10 mouse cellular contexts compared by ENCODE assay signal in genomic region chr17:79206563-79206962, GRCm38 (mm10).
A peak's percentile ranks its signal among the peaks of the same experiment; 100 is the strongest.
DNase-seq lines count a peak whose midpoint lies in the region; ATAC-seq and TF ChIP-seq lines count a peak whose summit lies in the region.
"Had no signal": no experiment of that assay in that cellular context is flagged by ENCODE, and none has a peak within 500 bp of the region (broad histone marks: within the 10 kb centered on the region; RNA-seq: fewer than 3 reads in every experiment).

No protein-coding gene starts in this region.

- TF ChIP-seq POLR2A in MEL (IDR thresholded peaks at IDR 0.05; ENCODE audit: control insufficient read depth in 1 of 2, insufficient read depth in 1 of 2, low read depth in 1 of 2, low read length in 2 of 2, poor library complexity in 1 of 2), result no peak

- no peak overlapping the region for H3K4me2 ChIP-seq in intestine, postnatal 0 days (replicated peaks; ENCODE audit: low read depth)
- no peak overlapping the region for H3K4me2 ChIP-seq in intestine, embryonic 15.5 days (replicated peaks)
- no peak overlapping the region for H3K4me2 ChIP-seq in midbrain, postnatal 0 days (ENCODE audit: low read depth, low read length, poor library complexity, severe bottlenecking)
- H3K4me2 ChIP-seq in midbrain, embryonic 11.5 days, result no peak overlapping the region
- H3K4me2 ChIP-seq: heart, embryonic 11.5 days had no signal

- H3K4me1 ChIP-seq in intestine, postnatal 0 days (replicated peaks; ENCODE audit: control insufficient read depth, insufficient read depth, low read length), result no peaks in the 10 kb centered on the region
- no peaks in the 10 kb centered on the region for H3K4me1 ChIP-seq in intestine, embryonic 15.5 days (replicated peaks)
- no peaks in the 10 kb centered on the region for H3K4me1 ChIP-seq in midbrain, postnatal 0 days (ENCODE audit: insufficient read depth, low read length)
- no peaks in the 10 kb centered on the region for H3K4me1 ChIP-seq in midbrain, embryonic 11.5 days (ENCODE audit: control insufficient read depth, insufficient read depth, low read length)
- H3K4me1 ChIP-seq in MEL (ENCODE audit: control insufficient read depth in 1 of 2, insufficient read depth in 2 of 2, low read length in 2 of 2), result no peaks in the 10 kb centered on the region

- no peak for ATAC-seq in intestine, postnatal 0 days
- ATAC-seq in intestine, embryonic 15.5 days, result no peak
- no peak for ATAC-seq in midbrain, postnatal 0 days (ENCODE audit: low FRiP score)
- no peak for ATAC-seq in midbrain, embryonic 11.5 days (ENCODE audit: low FRiP score)

- H3K9me3 ChIP-seq in intestine, postnatal 0 days (ENCODE audit: control insufficient read depth), result 0 out of 2 replicates have a peak, but pooled peaks cover 3% of the 10 kb centered on the region
- no peaks in the 10 kb centered on the region for H3K9me3 ChIP-seq in intestine, embryonic 15.5 days
- H3K9me3 ChIP-seq in midbrain, postnatal 0 days (ENCODE audit: low read length), result no peaks in the 10 kb centered on the region
- H3K9me3 ChIP-seq in midbrain, embryonic 11.5 days (ENCODE audit: control insufficient read depth, low read length), result no peaks in the 10 kb centered on the region; the same call in 1 of the 2 replicates
- no peaks in the 10 kb centered on the region for H3K9me3 ChIP-seq in MEL (replicated peaks; ENCODE audit: insufficient read depth, low read length)

- 97% methylated on average over 1 of the region's 1 CpGs for WGBS in intestine, postnatal 0 days
- 90% methylated on average over 1 of the region's 1 CpGs for WGBS in intestine, embryonic 15.5 days
- WGBS in midbrain, postnatal 0 days, result 90% methylated on average over 1 of the region's 1 CpGs
- 88% methylated on average over 1 of the region's 1 CpGs for WGBS in midbrain, embryonic 11.5 days

- no peak for DNase-seq in midbrain, postnatal 0 days (ENCODE audit: low spot score)
- no peak for DNase-seq in midbrain, embryonic 11.5 days (ENCODE audit: low spot score, missing footprints)
- DNase-seq in MEL (ENCODE audit: low read depth, low spot score), result peak; percentile 28
- peak; percentile 39 for DNase-seq in naive thymus-derived CD4-positive, alpha-beta T cell, adult 2 months (ENCODE audit: low read depth)
- no peak for DNase-seq in spleen, adult 12 weeks (ENCODE audit: low spot score)
- DNase-seq: kidney, adult 9 months had no signal

- TF ChIP-seq RAD21 in MEL (IDR thresholded peaks at IDR 0.05; ENCODE audit: low read depth, low read length), result peak; percentile 25

- H3K79me2 ChIP-seq in MEL (ENCODE audit: control insufficient read depth, insufficient read depth, low read length, poor library complexity), result no peaks in the 10 kb centered on the region

- no peaks in the 10 kb centered on the region for H3K27me3 ChIP-seq in intestine, postnatal 0 days (replicated peaks; ENCODE audit: control insufficient read depth, insufficient read depth, low read length)
- no peaks in the 10 kb centered on the region for H3K27me3 ChIP-seq in intestine, embryonic 15.5 days (replicated peaks)
- H3K27me3 ChIP-seq in midbrain, postnatal 0 days (ENCODE audit: insufficient read depth, low read length), result no peaks in the 10 kb centered on the region
- no peaks in the 10 kb centered on the region for H3K27me3 ChIP-seq in midbrain, embryonic 11.5 days (ENCODE audit: control insufficient read depth, insufficient read depth, low read length)
- no peaks in the 10 kb centered on the region for H3K27me3 ChIP-seq in MEL (ENCODE audit: control insufficient read depth in 1 of 2, insufficient read depth in 2 of 2, low read length in 2 of 2)

- no peak overlapping the region for H3K4me3 ChIP-seq in intestine, postnatal 0 days (ENCODE audit: low read depth, low read length)
- no peak overlapping the region for H3K4me3 ChIP-seq in intestine, embryonic 15.5 days (replicated peaks)
- H3K4me3 ChIP-seq in midbrain, postnatal 0 days (ENCODE audit: low read depth, low read length), result no peak overlapping the region
- no peak overlapping the region for H3K4me3 ChIP-seq in midbrain, embryonic 11.5 days (ENCODE audit: low read depth, low read length)
- no peak overlapping the region for H3K4me3 ChIP-seq in MEL (ENCODE audit: control insufficient read depth in 1 of 2, insufficient read depth in 1 of 2, low read depth in 2 of 2, low read length in 2 of 2)

- no peak overlapping the region for H3K9ac ChIP-seq in intestine, postnatal 0 days (ENCODE audit: low read depth, low read length)
- no peak overlapping the region for H3K9ac ChIP-seq in intestine, embryonic 15.5 days
- no peak overlapping the region for H3K9ac ChIP-seq in midbrain, postnatal 0 days (replicated peaks; ENCODE audit: low read length, poor library complexity, severe bottlenecking)
- no peak overlapping the region for H3K9ac ChIP-seq in midbrain, embryonic 11.5 days (ENCODE audit: low read length)
- H3K9ac ChIP-seq in MEL (ENCODE audit: control insufficient read depth, low read depth, low read length, poor library complexity, severe bottlenecking), result no peak overlapping the region

- no peak for TF ChIP-seq EP300 in MEL (IDR thresholded peaks at IDR 0.05; ENCODE audit: low read depth in 1 of 2, low read length in 2 of 2)

- no peaks in the 10 kb centered on the region for H3K36me3 ChIP-seq in intestine, postnatal 0 days (ENCODE audit: control insufficient read depth, insufficient read depth)
- no peaks in the 10 kb centered on the region for H3K36me3 ChIP-seq in intestine, embryonic 15.5 days
- no peaks in the 10 kb centered on the region for H3K36me3 ChIP-seq in midbrain, postnatal 0 days (ENCODE audit: insufficient read depth, low read length)
- no peaks in the 10 kb centered on the region for H3K36me3 ChIP-seq in midbrain, embryonic 11.5 days (ENCODE audit: control insufficient read depth, insufficient read depth, low read length)
- H3K36me3 ChIP-seq in MEL (ENCODE audit: control insufficient read depth in 1 of 2, insufficient read depth in 2 of 2, low read length in 2 of 2), result no peaks in the 10 kb centered on the region
- H3K36me3 ChIP-seq: G1E had no signal

- peak; percentile 41 for TF ChIP-seq CTCF in intestine, postnatal 0 days (IDR thresholded peaks at IDR 0.05; ENCODE audit: low read depth)
- TF ChIP-seq CTCF in midbrain, postnatal 0 days (IDR thresholded peaks at IDR 0.05), result peak; percentile 33; the same call in 1 of the 2 replicates
- peak in 2 of 3 experiments; percentile 31 to 40; a peak in 3 of 6 replicates for TF ChIP-seq CTCF in MEL (IDR thresholded peaks at IDR 0.05 in 2 of 3, conservative IDR thresholded peaks at IDR 0.05 in 1 of 3; ENCODE audit: control insufficient read depth in 1 of 3, insufficient read depth in 1 of 3, low read depth in 2 of 3, low read length in 3 of 3, poor library complexity in 1 of 3, severe bottlenecking in 1 of 3)

- no peak overlapping the region for H3K27ac ChIP-seq in intestine, postnatal 0 days (ENCODE audit: low read depth, low read length)
- no peak overlapping the region for H3K27ac ChIP-seq in intestine, embryonic 15.5 days
- no peak overlapping the region for H3K27ac ChIP-seq in midbrain, postnatal 0 days (ENCODE audit: low read depth, low read length)
- no peak overlapping the region for H3K27ac ChIP-seq in midbrain, embryonic 11.5 days (ENCODE audit: low read depth, low read length)
- no peak overlapping the region for H3K27ac ChIP-seq in MEL (ENCODE audit: control insufficient read depth, low read depth, low read length)

TF ChIP-seq in MEL, 35 proteins besides CTCF, POLR2A, EP300 and RAD21:
- no peak for TF ChIP-seq USF1 (IDR thresholded peaks at IDR 0.05; ENCODE audit: low read depth, low read length)
- peak; percentile 51 for TF ChIP-seq SMC3 (IDR thresholded peaks at IDR 0.05; ENCODE audit: low read depth, low read length)

Comparison
In these comparisons a context has a peak if more than half of its experiments do, and no peak if none do; other contexts are left out.
1. DNase-seq: peak in MEL (single experiment) and naive thymus-derived CD4-positive, alpha-beta T cell, adult 2 months (single experiment); none in midbrain, postnatal 0 days (single experiment), midbrain, embryonic 11.5 days (single experiment) and spleen, adult 12 weeks (single experiment).
2. Peak in every context shown above with its lines, with median percentiles within 50 percentile points of each other: CTCF ChIP-seq.